Mouse (Mus musculus): ENCODE results near the gene Trpm6.

The Trpm6 gene

DNA sequence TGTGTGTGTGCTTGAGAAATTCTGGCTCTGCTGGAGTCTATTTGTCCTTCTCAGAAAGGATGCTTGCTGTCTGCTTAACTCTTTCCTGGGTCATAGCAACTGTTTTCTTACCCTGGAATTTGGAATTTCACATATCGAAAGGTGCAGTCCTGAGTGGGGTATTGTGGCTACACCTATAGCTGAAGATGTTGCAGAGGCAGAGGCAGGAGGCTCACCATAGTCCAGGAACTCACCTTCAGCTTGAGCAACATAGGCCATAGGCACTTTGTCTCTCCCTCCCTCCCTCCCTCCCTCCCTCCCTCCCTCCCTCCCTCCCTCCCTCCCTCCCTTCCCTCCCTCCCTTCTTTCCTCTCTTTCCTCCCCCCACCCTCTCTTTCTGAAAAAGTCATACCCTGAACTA, 139.8 kb downstream of the Trpm6 start:
- DNase-seq = no peak

DNA sequence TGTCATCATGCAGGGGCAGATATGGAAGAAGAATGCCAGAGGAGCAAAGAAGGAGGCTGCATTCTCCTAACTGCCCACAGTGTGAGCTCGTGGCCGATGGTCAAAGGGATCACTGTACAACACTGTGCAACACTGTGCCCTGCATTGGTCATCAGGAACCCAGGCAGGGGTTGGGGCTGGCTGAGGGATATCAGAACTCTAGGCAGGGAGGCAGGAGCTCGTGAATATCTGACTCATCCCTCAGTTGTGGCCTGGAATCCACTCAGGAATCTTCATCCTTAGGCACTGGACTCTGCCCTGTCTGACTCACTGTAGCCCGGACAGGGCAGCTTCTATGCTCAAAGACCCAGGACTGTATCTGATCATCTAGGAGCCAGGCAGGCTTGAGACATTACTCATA, 140.4 kb downstream of the Trpm6 start:
- no peak for DNase-seq

DNA sequence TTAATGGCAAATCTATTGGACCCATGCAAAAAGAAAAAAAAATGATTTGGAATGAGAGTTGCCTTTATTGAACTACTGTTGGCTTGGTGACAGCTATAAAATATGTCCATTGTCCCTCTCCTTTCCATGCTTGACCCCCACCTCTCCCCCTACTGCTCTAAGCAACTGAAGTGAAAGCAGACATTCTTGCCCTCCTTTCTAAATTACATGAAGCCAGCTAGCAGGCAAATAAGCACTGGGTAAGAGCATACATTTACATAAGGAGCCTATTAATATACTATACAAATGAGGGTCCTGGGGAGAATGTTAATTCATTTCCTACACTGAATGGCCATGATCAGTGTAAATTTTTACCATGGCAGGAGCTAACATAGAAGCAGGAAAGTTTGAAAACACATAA, 148.5 kb downstream of the Trpm6 start:
- DNase-seq = no peak

DNA sequence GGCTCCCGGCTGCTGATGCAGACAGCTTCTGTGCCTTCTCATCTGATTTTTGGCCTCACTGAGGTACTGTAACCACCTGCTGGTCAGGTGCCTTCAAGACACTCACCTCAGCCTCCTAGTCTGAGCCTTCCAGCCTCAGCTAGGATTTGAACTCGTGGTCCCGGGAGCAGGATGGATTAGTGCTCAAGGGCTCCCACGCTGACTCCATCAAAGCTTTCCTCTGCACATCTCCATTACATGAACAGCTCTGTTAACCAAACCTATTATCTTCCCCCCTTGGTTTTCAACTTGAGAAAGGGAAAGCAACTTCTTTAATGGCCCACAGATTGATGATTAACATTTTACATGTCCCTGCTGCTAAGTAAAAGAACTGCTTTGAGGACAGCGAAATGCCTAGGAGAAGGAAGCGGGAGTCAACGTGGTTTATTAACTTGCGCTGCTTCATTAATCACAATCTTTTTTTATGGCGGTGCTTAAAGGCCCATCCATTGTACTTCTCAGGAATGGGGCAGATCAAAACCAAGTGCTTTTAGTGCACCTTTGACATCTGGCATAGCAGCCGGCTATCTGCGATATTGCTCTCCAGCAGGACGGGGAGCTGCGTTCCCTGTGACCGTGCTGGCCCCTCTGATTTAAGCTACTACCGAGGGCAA, 152.4 kb downstream of the Trpm6 start:
- DNase-seq = no peak

DNA sequence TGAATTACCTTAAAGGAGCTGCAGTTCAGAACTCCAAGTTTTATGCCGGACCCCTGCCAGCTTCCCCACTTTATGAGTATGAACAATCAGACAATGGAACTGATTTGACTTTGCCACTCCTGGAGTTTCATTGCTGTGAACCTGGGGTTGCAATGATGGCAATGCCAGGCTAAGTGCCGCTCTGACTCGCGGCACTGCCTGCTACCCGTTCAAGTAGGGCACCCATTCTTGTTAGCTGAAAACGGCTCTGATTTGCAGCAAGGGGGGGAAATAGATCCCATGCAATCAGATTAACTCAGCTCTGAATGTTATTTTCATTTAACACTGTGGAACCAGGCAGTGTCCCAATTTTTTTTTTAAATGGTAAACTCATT, 152.9 kb downstream of the Trpm6 start:
- no peak for DNase-seq

DNA sequence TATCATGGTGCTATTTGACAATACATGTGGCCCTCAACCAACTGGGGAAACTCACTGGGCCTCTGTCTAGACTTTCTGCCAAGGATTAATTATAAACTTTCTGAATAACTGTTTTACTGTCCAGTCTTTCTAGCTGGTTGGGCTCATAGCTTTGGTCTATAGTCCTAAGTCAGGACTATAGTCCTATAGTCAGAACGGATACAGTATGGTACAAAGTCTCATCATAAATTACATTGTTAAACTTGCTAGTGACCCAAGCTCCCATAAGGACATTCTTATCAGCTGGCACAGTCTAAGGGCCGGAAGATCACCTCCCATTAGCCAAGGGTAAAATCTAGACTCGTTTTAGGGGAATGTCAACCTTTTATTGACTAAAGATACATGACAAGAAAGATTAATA, 155.7 kb downstream of the Trpm6 start:
- no peak for DNase-seq

DNA sequence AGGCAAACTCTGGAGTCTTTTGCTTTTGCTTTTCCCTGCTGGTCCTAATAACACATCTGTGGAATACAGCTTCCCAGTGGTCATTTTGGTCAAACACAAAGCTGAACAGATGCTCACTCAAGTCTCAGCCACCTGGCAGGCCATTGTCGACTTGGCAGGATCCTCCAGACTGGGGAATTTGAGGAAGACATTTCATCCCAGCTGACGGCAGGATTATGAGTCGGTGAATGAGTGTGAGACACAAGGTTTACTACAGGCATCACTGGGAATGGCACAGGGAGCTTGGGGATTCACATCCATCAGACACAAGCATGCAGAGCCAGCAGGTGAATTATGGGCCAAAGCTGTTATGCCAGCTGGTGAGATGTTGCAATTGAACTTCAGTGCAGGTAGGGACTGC, 159.9 kb downstream of the Trpm6 start:
- no peak for DNase-seq

DNA sequence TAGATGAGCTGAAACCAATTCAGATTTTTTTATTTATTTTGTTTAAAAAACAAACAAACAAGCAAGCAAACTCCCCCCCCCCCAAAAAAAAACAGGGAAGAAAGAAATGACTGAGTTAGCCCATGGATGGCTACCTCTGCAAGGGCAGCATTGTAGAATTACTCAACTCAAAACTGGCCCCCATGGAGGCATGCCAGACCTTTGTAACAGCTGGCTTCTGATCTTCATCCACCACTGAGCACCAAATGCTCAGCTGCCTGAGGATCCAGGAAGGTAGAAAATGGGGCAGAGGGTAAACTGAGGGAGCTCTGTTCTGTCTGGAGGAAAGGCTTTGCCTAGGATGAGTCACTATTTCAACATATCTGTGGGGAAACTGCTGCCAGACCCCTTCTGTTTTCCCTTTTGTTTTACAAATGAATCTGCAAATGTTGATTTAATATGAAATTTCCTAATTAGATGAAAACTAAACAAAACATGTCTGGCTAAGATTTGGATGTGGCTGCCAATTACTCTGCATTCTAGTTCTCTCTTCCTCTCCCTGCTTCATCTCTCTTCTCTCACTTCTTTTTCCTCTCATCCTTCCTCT, 162.1 kb downstream of the Trpm6 start:
- DNase-seq = no peak

DNA sequence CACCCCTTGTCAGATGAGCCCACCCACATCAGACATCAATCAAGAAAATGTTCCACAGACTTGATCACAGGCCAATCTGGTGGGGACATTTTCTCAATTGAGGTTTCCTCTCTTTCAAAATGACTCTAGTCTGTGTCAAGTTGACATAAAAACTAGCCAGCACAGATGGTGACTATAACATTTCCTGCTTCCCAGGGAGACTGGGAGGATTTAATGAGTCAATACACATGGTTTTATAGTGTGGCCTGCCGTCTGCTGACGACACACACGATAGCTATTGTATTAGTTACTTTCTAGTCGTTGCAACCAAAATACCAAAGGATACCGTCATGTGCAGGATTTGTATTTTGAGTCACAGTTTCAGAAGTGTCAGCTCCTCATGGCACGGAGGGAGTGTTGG, 191.6 kb downstream of the Trpm6 start:
- DNase-seq = no peak

Measured in retina, postnatal 1 day (tissue).